Mouse (Mus musculus): ENCODE measurements at regions not wholly inside any gene's neighbourhood (a gene's known extent, or its start where the extent isn't known, plus 50 kb on each side); places are given as distances from the start of the nearest gene placed in this dataset.

DNA sequence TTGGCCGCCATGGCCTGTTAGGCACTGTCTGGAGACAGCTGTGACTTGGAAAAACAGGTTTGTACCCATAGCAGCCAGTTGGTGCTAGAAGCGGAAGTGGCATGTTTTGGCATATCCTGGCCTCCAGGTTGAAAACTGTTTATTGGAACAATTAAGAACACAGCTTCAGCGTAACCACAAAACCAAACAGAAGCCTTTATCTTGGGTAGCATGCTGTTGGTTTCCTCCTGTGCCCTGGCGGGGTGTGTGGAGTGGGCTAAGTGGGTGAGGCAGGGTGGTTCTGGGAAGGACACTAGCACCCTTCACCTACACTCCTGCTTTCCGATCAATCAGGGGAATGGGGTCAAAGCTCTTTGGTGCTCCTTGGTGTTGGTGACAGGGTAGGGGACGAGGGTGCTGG is 114.4 kb upstream of the Haao start:
- Histone ChIP-seq H3K4me3 (ENCODE audit: low read depth, low read length) (no peak overlapping the region), H3K27ac (ENCODE audit: low read depth, low read length) (no peak overlapping the region), H3K9me3 (replicated peaks; ENCODE audit: control insufficient read depth, low read length) (no peaks in the 10 kb centered on the region), H3K36me3 (ENCODE audit: control insufficient read depth, insufficient read depth, low read length) (no peaks in the 10 kb centered on the region), H3K4me2 (no peak overlapping the region), H3K4me1 (ENCODE audit: control insufficient read depth, insufficient read depth, low read length) (peaks cover 34% of the 10 kb centered on the region), H3K27me3 (ENCODE audit: control insufficient read depth, insufficient read depth, low read length) (no peaks in the 10 kb centered on the region), H3K9ac (ENCODE audit: low read depth, low read length) (no peak overlapping the region)
- ATAC-seq (replicated peaks; ENCODE audit: insufficient number of reproducible peaks, low FRiP score, low TSS enrichment), result no peak
- 82% methylated on average over 6 of the region's 6 CpGs for WGBS (ENCODE audit: insufficient replicate concordance)

DNA sequence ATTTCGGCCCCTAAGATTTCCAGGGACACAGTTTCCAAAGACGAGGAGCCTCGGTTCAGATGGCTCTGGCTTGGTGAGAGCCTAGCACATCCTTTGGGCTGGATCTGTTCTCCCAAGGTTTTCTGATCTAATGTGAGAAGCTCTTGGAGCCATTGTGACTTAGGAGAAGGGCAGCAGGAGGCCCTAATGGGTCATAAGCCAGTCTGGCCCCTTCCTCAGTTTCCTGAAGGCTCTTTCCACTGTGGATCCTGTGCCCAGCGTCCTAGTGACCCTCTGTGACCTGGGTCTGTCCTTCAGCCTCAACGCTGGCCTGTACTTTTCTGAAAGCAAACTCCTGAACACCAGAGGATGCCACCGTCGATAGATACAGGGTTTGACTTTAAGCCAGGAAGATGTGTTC is 113.1 kb upstream of the Haao start:
- Histone ChIP-seq H3K9me3 (replicated peaks; ENCODE audit: control insufficient read depth, low read length) (no peaks in the 10 kb centered on the region), H3K9ac (ENCODE audit: low read depth, low read length) (no peak overlapping the region), H3K4me1 (ENCODE audit: control insufficient read depth, insufficient read depth, low read length) (peaks cover 44% of the 10 kb centered on the region), H3K27me3 (ENCODE audit: control insufficient read depth, insufficient read depth, low read length) (no peaks in the 10 kb centered on the region), H3K36me3 (ENCODE audit: control insufficient read depth, insufficient read depth, low read length) (no peaks in the 10 kb centered on the region), H3K27ac (ENCODE audit: low read depth, low read length) (no peak overlapping the region), H3K4me3 (ENCODE audit: low read depth, low read length) (no peak overlapping the region), H3K4me2 (no peak overlapping the region)
- WGBS (ENCODE audit: insufficient replicate concordance), result 64% methylated on average over 7 of the region's 7 CpGs
- no peak for ATAC-seq (replicated peaks; ENCODE audit: insufficient number of reproducible peaks, low FRiP score, low TSS enrichment)

DNA sequence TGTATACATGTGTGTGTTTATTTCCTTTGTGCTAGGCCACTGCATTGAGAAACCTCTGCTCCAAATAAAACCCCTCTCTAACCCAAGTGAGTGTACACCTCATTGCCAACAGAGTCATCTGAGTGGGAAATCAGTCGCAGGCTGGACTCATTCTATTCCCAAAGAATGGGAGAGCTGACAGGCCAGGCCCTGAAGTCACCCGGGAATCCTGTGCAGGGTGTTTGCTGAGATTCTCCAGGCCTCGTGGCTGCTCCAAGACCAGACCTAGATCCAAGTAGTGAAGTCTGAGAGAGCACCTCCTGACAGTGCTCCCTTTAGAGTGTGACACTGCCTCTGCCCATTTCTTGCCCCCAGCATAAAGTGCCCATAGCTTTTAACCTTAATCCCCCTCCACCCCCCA is 112.4 kb upstream of the Haao start:
- Histone ChIP-seq H3K9me3 (replicated peaks; ENCODE audit: control insufficient read depth, low read length) (no peaks in the 10 kb centered on the region), H3K27me3 (ENCODE audit: control insufficient read depth, insufficient read depth, low read length) (no peaks in the 10 kb centered on the region), H3K27ac (ENCODE audit: low read depth, low read length) (no peak overlapping the region), H3K36me3 (ENCODE audit: control insufficient read depth, insufficient read depth, low read length) (no peaks in the 10 kb centered on the region), H3K4me3 (ENCODE audit: low read depth, low read length) (no peak overlapping the region), H3K4me1 (ENCODE audit: control insufficient read depth, insufficient read depth, low read length) (peaks cover 48% of the 10 kb centered on the region), H3K9ac (ENCODE audit: low read depth, low read length) (0 out of 2 replicates have a peak overlapping the region, but pooled peaks have one; percentile 39), H3K4me2 (no peak overlapping the region)
- WGBS (ENCODE audit: insufficient replicate concordance), result 20% methylated on average over 3 of the region's 3 CpGs
- ATAC-seq (replicated peaks; ENCODE audit: insufficient number of reproducible peaks, low FRiP score, low TSS enrichment), result no peak

DNA sequence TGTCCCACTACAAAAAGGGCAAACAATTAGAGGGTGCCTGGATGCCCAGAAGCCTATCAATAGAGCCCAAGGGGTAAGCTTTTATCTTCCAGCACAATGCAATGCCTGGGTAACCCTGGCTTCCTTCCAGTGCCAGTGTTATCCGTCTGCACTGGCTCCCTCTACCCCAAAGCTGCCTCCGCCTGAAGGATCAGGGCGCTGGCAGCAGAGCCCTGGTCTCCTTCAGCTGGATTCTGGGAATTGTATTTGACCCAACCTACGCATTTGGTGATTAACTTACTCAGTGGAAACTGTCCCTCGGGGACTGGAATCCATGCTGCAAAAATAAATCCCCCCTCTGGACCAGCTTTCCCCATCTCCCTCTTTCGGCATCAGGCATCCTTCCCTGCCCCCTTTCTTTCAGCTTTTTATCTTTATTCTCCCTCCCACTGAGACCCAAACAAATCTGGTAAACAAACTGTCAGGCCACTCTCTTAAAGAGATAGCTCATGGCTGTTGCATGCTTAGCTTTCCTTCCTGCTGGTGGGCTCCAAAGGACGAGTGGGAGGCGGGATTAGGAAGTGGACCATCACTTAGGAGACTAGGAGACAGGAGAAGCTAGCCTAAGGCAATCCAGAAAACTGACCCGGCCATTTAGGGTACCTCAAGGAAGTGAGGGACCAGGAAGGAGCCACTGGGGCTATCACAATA is 111.5 kb upstream of the Haao start:
- 38% methylated on average over 9 of the region's 9 CpGs for WGBS (ENCODE audit: insufficient replicate concordance)
- Histone ChIP-seq H3K9me3 (replicated peaks; ENCODE audit: control insufficient read depth, low read length) (no peaks in the 10 kb centered on the region), H3K4me3 (ENCODE audit: low read depth, low read length) (no peak overlapping the region), H3K27ac (ENCODE audit: low read depth, low read length) (no peak overlapping the region), H3K4me1 (ENCODE audit: control insufficient read depth, insufficient read depth, low read length) (peaks cover 48% of the 10 kb centered on the region), H3K9ac (ENCODE audit: low read depth, low read length) (no peak overlapping the region), H3K4me2 (no peak overlapping the region), H3K27me3 (ENCODE audit: control insufficient read depth, insufficient read depth, low read length) (no peaks in the 10 kb centered on the region), H3K36me3 (ENCODE audit: control insufficient read depth, insufficient read depth, low read length) (no peaks in the 10 kb centered on the region)
- ATAC-seq (replicated peaks; ENCODE audit: insufficient number of reproducible peaks, low FRiP score, low TSS enrichment), result no peak

DNA sequence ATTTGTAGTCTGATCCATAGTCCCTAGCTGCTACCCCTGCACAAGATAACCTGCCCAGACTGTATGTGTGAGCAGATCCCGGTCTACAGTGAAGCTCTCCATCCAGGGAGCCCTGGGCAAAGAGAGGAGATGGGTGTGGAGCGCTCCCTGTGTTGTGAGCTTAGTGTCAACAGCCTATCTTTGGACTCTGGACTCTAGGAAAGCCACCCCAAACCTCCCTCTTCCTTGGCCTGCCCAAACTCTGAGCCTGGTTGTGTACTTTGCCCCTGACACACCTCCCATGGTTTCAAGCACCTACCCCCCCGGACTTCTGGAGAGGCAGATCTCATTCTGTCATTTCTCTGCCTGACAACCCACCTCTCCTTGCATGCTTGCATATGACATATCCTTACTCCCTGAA is 110.9 kb upstream of the Haao start:
- WGBS (ENCODE audit: insufficient replicate concordance), result 63% methylated on average over 3 of the region's 3 CpGs
- Histone ChIP-seq H3K36me3 (ENCODE audit: control insufficient read depth, insufficient read depth, low read length) (no peaks in the 10 kb centered on the region), H3K4me2 (no peak overlapping the region), H3K4me1 (ENCODE audit: control insufficient read depth, insufficient read depth, low read length) (peaks cover 53% of the 10 kb centered on the region), H3K9ac (ENCODE audit: low read depth, low read length) (no peak overlapping the region), H3K9me3 (replicated peaks; ENCODE audit: control insufficient read depth, low read length) (no peaks in the 10 kb centered on the region), H3K27me3 (ENCODE audit: control insufficient read depth, insufficient read depth, low read length) (no peaks in the 10 kb centered on the region), H3K4me3 (ENCODE audit: low read depth, low read length) (no peak overlapping the region), H3K27ac (ENCODE audit: low read depth, low read length) (no peak overlapping the region)
- no peak for ATAC-seq (replicated peaks; ENCODE audit: insufficient number of reproducible peaks, low FRiP score, low TSS enrichment)

DNA sequence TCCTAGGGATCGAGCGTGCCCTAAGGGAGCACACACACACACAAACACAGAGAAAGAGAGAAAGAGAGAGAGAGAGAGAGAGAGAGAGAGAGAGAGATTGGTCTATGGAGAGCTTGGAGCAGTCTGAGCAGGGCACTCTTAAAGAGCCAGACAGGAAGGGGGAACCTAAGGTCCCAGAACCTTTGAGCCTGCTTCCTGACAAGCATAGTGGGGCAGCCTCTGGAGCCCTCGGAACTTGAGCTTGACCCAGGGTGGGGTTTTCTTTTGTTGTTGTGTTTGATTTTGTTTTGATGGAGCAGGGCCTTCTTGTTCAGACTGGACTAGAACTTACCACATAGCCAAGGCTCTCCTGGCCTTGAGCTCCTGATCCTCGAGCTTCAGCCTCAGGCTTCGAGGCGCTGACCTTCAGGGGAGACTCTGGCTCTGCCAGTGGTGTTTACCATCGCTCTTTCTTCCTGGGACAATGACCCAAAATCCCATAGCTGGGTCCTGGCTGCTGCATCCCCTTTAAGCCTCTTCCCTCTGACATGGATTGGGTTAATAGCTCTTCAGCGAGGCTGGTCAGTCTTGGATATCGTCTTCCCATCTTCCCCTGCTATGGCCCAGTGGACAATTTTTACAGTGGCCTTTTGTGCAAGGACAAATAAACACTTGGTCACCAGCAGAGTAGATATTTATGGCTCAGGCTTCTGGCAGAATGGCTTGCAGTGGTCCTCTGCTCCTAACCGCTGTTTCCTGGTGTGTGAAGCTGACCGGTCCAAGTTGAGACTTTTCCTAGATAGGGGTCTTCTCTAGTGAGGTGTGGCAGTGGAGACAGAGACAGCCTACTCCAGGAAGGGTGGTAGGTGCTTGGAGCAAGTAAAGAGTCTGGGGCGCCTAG is 110.1 kb upstream of the Haao start:
- WGBS (ENCODE audit: insufficient replicate concordance), result 48% methylated on average over 12 of the region's 12 CpGs
- ATAC-seq (replicated peaks; ENCODE audit: insufficient number of reproducible peaks, low FRiP score, low TSS enrichment), result no peak

DNA sequence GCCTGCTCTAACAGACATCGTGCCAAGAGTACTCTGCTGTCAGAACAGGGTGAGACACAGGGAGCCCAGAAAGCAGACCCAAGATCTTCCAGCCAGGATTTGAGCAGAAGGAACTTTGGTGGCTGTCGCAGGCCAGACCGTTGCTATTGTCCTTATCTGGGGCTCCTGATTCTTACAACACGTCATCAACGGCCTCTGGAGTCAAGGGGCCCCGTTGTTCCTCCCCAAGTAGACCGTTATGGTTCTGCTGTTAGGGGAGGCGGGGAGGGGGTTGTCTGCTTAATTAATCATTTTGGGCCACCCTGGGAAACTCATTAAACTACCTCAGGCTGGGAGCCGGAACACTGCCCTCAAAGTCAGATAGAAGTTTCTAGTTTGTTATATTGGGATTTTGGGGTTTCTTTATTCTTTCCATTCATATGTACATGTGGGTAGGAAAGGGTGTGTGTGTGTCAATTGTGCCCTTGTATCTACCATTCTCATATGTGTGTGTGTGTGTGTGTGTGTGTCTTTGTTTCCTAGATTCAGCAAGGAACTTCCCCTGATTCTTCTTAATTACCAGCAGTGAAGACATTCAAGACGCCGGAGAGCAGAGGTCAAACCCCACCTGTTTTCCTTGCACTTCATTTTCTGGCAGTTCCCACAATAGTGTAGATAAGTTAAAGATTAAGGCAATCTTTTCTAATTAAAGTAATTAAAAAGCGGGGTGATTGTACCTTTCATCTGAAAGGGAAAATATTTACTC is 109.2 kb upstream of the Haao start:
- Histone ChIP-seq H3K4me2 (peak overlapping the region; percentile 8; the same call in 1 of the 2 replicates), H3K9me3 (replicated peaks; ENCODE audit: control insufficient read depth, low read length) (no peaks in the 10 kb centered on the region), H3K4me3 (ENCODE audit: low read depth, low read length) (no peak overlapping the region), H3K27ac (ENCODE audit: low read depth, low read length) (peak overlapping the region; percentile 59; the same call in 1 of the 2 replicates), H3K4me1 (ENCODE audit: control insufficient read depth, insufficient read depth, low read length) (peaks cover 56% of the 10 kb centered on the region), H3K9ac (ENCODE audit: low read depth, low read length) (peak overlapping the region; percentile 54; the same call in 1 of the 2 replicates), H3K27me3 (ENCODE audit: control insufficient read depth, insufficient read depth, low read length) (no peaks in the 10 kb centered on the region), H3K36me3 (ENCODE audit: control insufficient read depth, insufficient read depth, low read length) (no peaks in the 10 kb centered on the region)
- WGBS (ENCODE audit: insufficient replicate concordance), result 21% methylated on average over 12 of the region's 12 CpGs
- ATAC-seq (replicated peaks; ENCODE audit: insufficient number of reproducible peaks, low FRiP score, low TSS enrichment), result no peak

More for the DNA sequence above, 110.1 kb upstream of the Haao start:
- Histone ChIP-seq H3K9me3 (replicated peaks; ENCODE audit: control insufficient read depth, low read length) (no peaks in the 10 kb centered on the region), H3K4me3 (ENCODE audit: low read depth, low read length) (no peak overlapping the region), H3K9ac (ENCODE audit: low read depth, low read length) (no peak overlapping the region), H3K27ac (ENCODE audit: low read depth, low read length) (0 out of 2 replicates have a peak overlapping the region, but pooled peaks have one; percentile 2), H3K4me1 (ENCODE audit: control insufficient read depth, insufficient read depth, low read length) (peaks cover 59% of the 10 kb centered on the region), H3K27me3 (ENCODE audit: control insufficient read depth, insufficient read depth, low read length) (no peaks in the 10 kb centered on the region), H3K4me2 (no peak overlapping the region), H3K36me3 (ENCODE audit: control insufficient read depth, insufficient read depth, low read length) (no peaks in the 10 kb centered on the region)

DNA sequence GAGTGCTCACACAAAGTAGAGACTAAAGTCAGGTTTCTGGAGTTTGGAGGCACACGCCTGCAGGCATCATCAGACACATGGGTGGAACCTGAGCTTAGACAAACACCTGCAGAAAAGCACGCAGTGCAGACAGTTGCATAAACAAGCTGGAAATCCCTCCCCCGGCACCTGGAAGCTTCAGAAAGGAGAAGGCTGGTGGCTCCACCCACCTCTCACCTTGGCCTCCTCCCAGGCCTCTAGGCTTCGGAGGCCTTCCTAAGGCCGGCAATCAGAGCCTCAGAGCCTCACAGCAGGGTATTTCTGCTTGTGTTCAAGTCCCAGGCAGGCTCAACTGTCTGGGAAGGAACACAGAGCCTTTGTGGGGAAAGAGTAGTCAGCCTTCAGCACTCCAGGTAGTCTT is 108.2 kb upstream of the Haao start:
- Histone ChIP-seq H3K36me3 (ENCODE audit: control insufficient read depth, insufficient read depth, low read length) (no peaks in the 10 kb centered on the region), H3K9me3 (replicated peaks; ENCODE audit: control insufficient read depth, low read length) (no peaks in the 10 kb centered on the region), H3K4me2 (no peak overlapping the region), H3K4me1 (ENCODE audit: control insufficient read depth, insufficient read depth, low read length) (peaks cover 56% of the 10 kb centered on the region), H3K27me3 (ENCODE audit: control insufficient read depth, insufficient read depth, low read length) (no peaks in the 10 kb centered on the region), H3K27ac (ENCODE audit: low read depth, low read length) (0 out of 2 replicates have a peak overlapping the region, but pooled peaks have one; percentile 59), H3K9ac (ENCODE audit: low read depth, low read length) (no peak overlapping the region), H3K4me3 (ENCODE audit: low read depth, low read length) (no peak overlapping the region)
- WGBS (ENCODE audit: insufficient replicate concordance), result 58% methylated on average over 5 of the region's 5 CpGs
- no peak for ATAC-seq (replicated peaks; ENCODE audit: insufficient number of reproducible peaks, low FRiP score, low TSS enrichment)
